Comparison of ENCODE assay signal across 9 mouse cellular contexts in genomic region chr2:162219507-162219906, GRCm38 (mm10).
DNase-seq lines count a peak whose midpoint lies in the region.
"Had no signal": no experiment of that assay in that cellular context is flagged by ENCODE, and none has a peak within 500 bp of the region (broad histone marks: within the 10 kb centered on the region; RNA-seq: fewer than 3 reads in every experiment).

No protein-coding gene starts in this region.

- peak; percentile 2 for DNase-seq in adrenal gland, postnatal 25 days
- DNase-seq in adrenal gland, postnatal 14 days, result no peak
- peak; percentile 80 to 85 for DNase-seq in cerebellum, postnatal 10 days
- DNase-seq in layer of hippocampus, adult 9-10 months (ENCODE audit: low spot score), result peak; percentile 44
- peak; percentile 78 for DNase-seq in right cerebral cortex, adult 18-20 months
- DNase-seq in gastrocnemius, adult 18-20 months (ENCODE audit: low spot score), result no peak
- no peak for DNase-seq in testis, postnatal 14 days (ENCODE audit: low spot score)
- DNase-seq in heart, postnatal 10 days, result no peak
- DNase-seq: liver, embryonic 13.5 days had no signal

- intact Hi-C loops in heart, postnatal 10 days (cut with DNase I), result no loop called here

Comparison
In these comparisons a context has a peak if more than half of its experiments do, and no peak if none do; other contexts are left out.
1. DNase-seq: peak in adrenal gland, postnatal 25 days (single experiment), cerebellum, postnatal 10 days (2 of 2), layer of hippocampus, adult 9-10 months (single experiment) and right cerebral cortex, adult 18-20 months (single experiment); none in adrenal gland, postnatal 14 days (single experiment), gastrocnemius, adult 18-20 months (single experiment), testis, postnatal 14 days (single experiment) and heart, postnatal 10 days (0 of 2).